Mouse (Mus musculus) cortical plate, adult 2 months (tissue): ENCODE results near the gene Tmem82.

ENCODE experiments used
- CTCF ChIP-seq: fragments of 200-500 bp; IDR thresholded peaks from 2 replicates; pipeline ENCODE4 v1.5.1; 2011; ENCODE audit warnings: mild to moderate bottlenecking, control low read depth, low read length; ENCODE audit not compliant: insufficient read depth; ENCODE audit errors: extremely low read depth
- POLR2A ChIP-seq: fragments of 200-500 bp; IDR thresholded peaks from 2 replicates; pipeline ENCODE4 v1.6.1; 2011; ENCODE audit warnings: mild to moderate bottlenecking, low read length, control low read depth; ENCODE audit not compliant: insufficient read depth; ENCODE audit errors: extremely low read depth

GRCm38 (mm10) chr4:141651286-141651685 lies 32.9 kb upstream of the Tmem82 start:
- TF ChIP-seq CTCF, result no peak
- TF ChIP-seq POLR2A, result no peak
